Mouse (Mus musculus) embryonic fibroblast, embryonic 13.5 days (primary cell): Measurements from ENCODE around the gene Ppp3ca.

Experiments used
- CTCF ChIP-seq: IDR thresholded peaks from 2 replicates; pipeline ENCODE4 v1.5.1; 2011; ENCODE audit warnings: mild to moderate bottlenecking, control low read depth, low read length, moderate library complexity, borderline replicate concordance; ENCODE audit not compliant: insufficient read depth
- POLR2A ChIP-seq: IDR thresholded peaks from 2 replicates; pipeline ENCODE4 v1.6.1; 2011; ENCODE audit warnings: low read depth, mild to moderate bottlenecking, control low read depth, low read length, moderate library complexity

DNA sequence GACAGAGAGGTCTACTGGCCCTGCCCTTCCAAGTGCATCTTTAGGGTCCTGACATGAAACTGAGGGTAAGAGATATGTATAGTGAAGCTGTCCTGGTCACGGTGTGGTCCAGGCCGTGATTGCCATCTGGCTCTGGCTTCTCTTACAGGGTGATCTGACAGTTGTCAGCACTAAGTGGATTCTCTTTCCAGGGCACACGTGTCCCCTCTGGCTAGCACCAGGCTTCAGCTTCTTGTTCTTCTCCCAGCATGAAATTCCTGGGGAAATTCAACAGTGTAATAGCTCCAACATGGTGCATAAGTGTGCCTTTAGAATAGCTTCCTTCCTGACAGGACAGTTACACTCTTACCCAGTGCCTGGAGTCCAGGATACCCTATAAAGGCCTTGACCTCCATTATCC is 222.2 kb downstream of the Ppp3ca start:
- TF ChIP-seq CTCF (no peak), POLR2A (no peak)
